Mouse (Mus musculus): ENCODE measurements around the gene Efna2. TPM values are rescaled to one million over a fixed set of nuclear protein-coding genes. Genes with fewer than 3 reads are reported as not detected.

Efna2 gene
- polyA plus RNA-seq, 1 experiment from 2014 or later, result 21.4 TPM

GRCm38 (mm10) chr10:80151211-80152034 is 27.9 kb upstream of the Efna2 start:
- Histone ChIP-seq H3K9ac (peak overlapping the region; percentile 100), H3K4me1 (replicated peaks) (peaks cover 68% of the 10 kb centered on the region), H3K36me3 (peaks cover 57% of the 10 kb centered on the region), H3K4me3 (peak overlapping the region; percentile 97), H3K27me3 (no peaks in the 10 kb centered on the region), H3K4me2 (peak overlapping the region; percentile 98), H3K9me3 (no peaks in the 10 kb centered on the region), H3K27ac (peak overlapping the region; percentile 100)
- ATAC-seq (ENCODE audit: low FRiP score), result no peak
- under 1% methylated on average over 26 of the region's 26 CpGs for WGBS

- Histone ChIP-seq H3K27me3 (no peaks in the 10 kb centered on the region), H3K9me3 (no peaks in the 10 kb centered on the region), H3K4me1 (replicated peaks) (peaks cover 68% of the 10 kb centered on the region), H3K9ac (peak overlapping the region; percentile 100), H3K27ac (peak overlapping the region; percentile 100), H3K4me2 (peak overlapping the region; percentile 98), H3K4me3 (peak overlapping the region; percentile 97), H3K36me3 (peaks cover 62% of the 10 kb centered on the region)
- 5% methylated on average over 15 of the region's 15 CpGs for WGBS
- no peak for ATAC-seq (ENCODE audit: low FRiP score)
Measured at GRCm38 (mm10) chr10:80152071-80152872, 27.0 kb upstream of the Efna2 start.

- no peak for ATAC-seq (ENCODE audit: low FRiP score)
- peak overlapping the region; percentile 97 for H3K4me3 ChIP-seq
- peak overlapping the region; percentile 100 for H3K9ac ChIP-seq
- H3K4me1 ChIP-seq (replicated peaks), result peaks cover 66% of the 10 kb centered on the region
- peak overlapping the region; percentile 98 for H3K4me2 ChIP-seq
- 34% methylated on average over 3 of the region's 3 CpGs for WGBS
- no peaks in the 10 kb centered on the region for H3K27me3 ChIP-seq
- H3K27ac ChIP-seq, result peak overlapping the region; percentile 100
- peaks cover 66% of the 10 kb centered on the region for H3K36me3 ChIP-seq
- H3K9me3 ChIP-seq, result no peaks in the 10 kb centered on the region
Measured at GRCm38 (mm10) chr10:80152873-80153260, 26.4 kb upstream of the Efna2 start.

GRCm38 (mm10) chr10:80153713-80154112 is 25.6 kb upstream of the Efna2 start:
- ATAC-seq (ENCODE audit: low FRiP score), result no peak
- Histone ChIP-seq H3K4me2 (peak overlapping the region; percentile 98), H3K4me1 (replicated peaks) (peaks cover 71% of the 10 kb centered on the region)

GRCm38 (mm10) chr10:80154384-80154783 is 24.9 kb upstream of the Efna2 start:
- H3K27ac ChIP-seq, result peak overlapping the region; percentile 100
- H3K4me1 ChIP-seq (replicated peaks), result peaks cover 78% of the 10 kb centered on the region
- ATAC-seq (ENCODE audit: low FRiP score), result no peak
- H3K36me3 ChIP-seq, result peaks cover 66% of the 10 kb centered on the region
- H3K9me3 ChIP-seq, result no peaks in the 10 kb centered on the region
- no peaks in the 10 kb centered on the region for H3K27me3 ChIP-seq
- no peak overlapping the region for H3K4me3 ChIP-seq
- H3K9ac ChIP-seq, result peak overlapping the region; percentile 100
- H3K4me2 ChIP-seq, result peak overlapping the region; percentile 98; the same call in 1 of the 2 replicates
- 84% methylated on average over 7 of the region's 7 CpGs for WGBS

More at GRCm38 (mm10) chr10:80153713-80154112, 25.6 kb upstream of the Efna2 start:
- peak overlapping the region; percentile 97 for H3K4me3 ChIP-seq
- no peaks in the 10 kb centered on the region for H3K27me3 ChIP-seq
- H3K27ac ChIP-seq, result peak overlapping the region; percentile 100
- H3K9me3 ChIP-seq, result no peaks in the 10 kb centered on the region
- WGBS, result 83% methylated on average over 19 of the region's 19 CpGs
- H3K36me3 ChIP-seq, result peaks cover 66% of the 10 kb centered on the region
- peak overlapping the region; percentile 100 for H3K9ac ChIP-seq

- H3K4me1 ChIP-seq (replicated peaks), result peaks cover 85% of the 10 kb centered on the region
- H3K9ac ChIP-seq, result peak overlapping the region; percentile 100; the same call in 1 of the 2 replicates
- H3K4me3 ChIP-seq, result no peak overlapping the region
- peak overlapping the region; percentile 100 for H3K27ac ChIP-seq
- no peaks in the 10 kb centered on the region for H3K9me3 ChIP-seq
- ATAC-seq (ENCODE audit: low FRiP score), result no peak
- WGBS, result 50% methylated on average over 1 of the region's 1 CpGs
- H3K4me2 ChIP-seq, result no peak overlapping the region; the same call in 1 of the 2 replicates
- no peaks in the 10 kb centered on the region for H3K27me3 ChIP-seq
- H3K36me3 ChIP-seq, result peaks cover 66% of the 10 kb centered on the region
Measured at GRCm38 (mm10) chr10:80155277-80155676, 24.0 kb upstream of the Efna2 start.

- Histone ChIP-seq H3K9ac (peak overlapping the region; percentile 5; the same call in 1 of the 2 replicates), H3K4me2 (no peak overlapping the region), H3K4me1 (replicated peaks) (peaks cover 94% of the 10 kb centered on the region), H3K27me3 (no peaks in the 10 kb centered on the region), H3K27ac (peak overlapping the region; percentile 94), H3K9me3 (no peaks in the 10 kb centered on the region), H3K36me3 (peaks cover 65% of the 10 kb centered on the region), H3K4me3 (no peak overlapping the region)
- WGBS, result 89% methylated on average over 29 of the region's 29 CpGs
- ATAC-seq (ENCODE audit: low FRiP score), result no peak
Measured at GRCm38 (mm10) chr10:80156002-80156751, 23.1 kb upstream of the Efna2 start.

- Histone ChIP-seq H3K4me3 (0 out of 2 replicates have a peak overlapping the region, but pooled peaks have one; percentile 3), H3K9me3 (no peaks in the 10 kb centered on the region), H3K27me3 (no peaks in the 10 kb centered on the region), H3K4me2 (0 out of 2 replicates have a peak overlapping the region, but pooled peaks have one; percentile 1), H3K9ac (peak overlapping the region; percentile 5; the same call in 1 of the 2 replicates), H3K36me3 (peaks cover 60% of the 10 kb centered on the region), H3K27ac (peak overlapping the region; percentile 94), H3K4me1 (replicated peaks) (peaks cover 96% of the 10 kb centered on the region)
- ATAC-seq (ENCODE audit: low FRiP score), result no peak
- 63% methylated on average over 7 of the region's 7 CpGs for WGBS
Measured at GRCm38 (mm10) chr10:80156752-80157053, 22.6 kb upstream of the Efna2 start.

GRCm38 (mm10) chr10:80157141-80157929 is 21.9 kb upstream of the Efna2 start:
- Histone ChIP-seq H3K9ac (peak overlapping the region; percentile 59), H3K4me1 (replicated peaks) (peaks cover 92% of the 10 kb centered on the region), H3K4me3 (0 out of 2 replicates have a peak overlapping the region, but pooled peaks have one; percentile 3), H3K27me3 (no peaks in the 10 kb centered on the region), H3K4me2 (no peak overlapping the region), H3K27ac (peak overlapping the region; percentile 94), H3K36me3 (peaks cover 54% of the 10 kb centered on the region), H3K9me3 (no peaks in the 10 kb centered on the region)
- no peak for ATAC-seq (ENCODE audit: low FRiP score)
- WGBS, result 49% methylated on average over 15 of the region's 15 CpGs

GRCm38 (mm10) chr10:80158307-80158986 is 20.8 kb upstream of the Efna2 start:
- H3K4me3 ChIP-seq, result no peak overlapping the region

More at GRCm38 (mm10) chr10:80158307-80158986, 20.8 kb upstream of the Efna2 start:
- no peak for ATAC-seq (ENCODE audit: low FRiP score)
- Histone ChIP-seq H3K27me3 (0 out of 2 replicates have a peak, but pooled peaks cover 5% of the 10 kb centered on the region), H3K4me1 (replicated peaks) (peaks cover 80% of the 10 kb centered on the region), H3K9ac (peak overlapping the region; percentile 68), H3K9me3 (no peaks in the 10 kb centered on the region), H3K27ac (peak overlapping the region; percentile 94), H3K36me3 (peaks cover 43% of the 10 kb centered on the region), H3K4me2 (peak overlapping the region; percentile 70)
- WGBS, result 15% methylated on average over 18 of the region's 18 CpGs
